Comparison of ENCODE assay signal across 8 mouse cellular contexts in the genomic region with DNA sequence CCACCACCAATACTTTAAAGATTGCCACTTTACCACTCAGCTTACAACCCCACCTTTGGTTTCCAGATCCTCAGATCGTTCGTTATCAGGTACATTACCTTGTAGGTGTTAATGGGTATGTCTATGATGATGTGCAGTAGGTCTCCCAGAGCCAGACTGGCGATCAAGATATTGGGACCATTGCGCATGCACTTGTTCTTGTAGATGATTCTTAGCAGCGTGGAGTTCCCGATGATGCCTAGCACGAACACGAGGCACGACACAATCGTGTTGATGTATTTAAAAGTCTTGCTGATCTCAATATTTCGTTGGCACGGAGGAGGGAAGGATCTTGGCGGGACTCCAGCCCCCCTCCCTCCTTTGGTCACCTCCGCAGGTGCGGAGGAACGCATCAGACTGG. TPM values are rescaled to one million over a fixed set of nuclear protein-coding genes. Genes with fewer than 3 reads are reported as not detected.
DNase-seq lines count a peak whose midpoint lies in the region; ATAC-seq and TF ChIP-seq lines count a peak whose summit lies in the region.

No protein-coding gene starts in this region.

- H3K9ac ChIP-seq in embryonic facial prominence, embryonic 14.5 days (ENCODE audit: low read depth, low read length), result peak overlapping the region; percentile 65
- peak overlapping the region; percentile 51 for H3K9ac ChIP-seq in hindbrain, postnatal 0 days (replicated peaks; ENCODE audit: low read length)

- ATAC-seq in embryonic facial prominence, embryonic 14.5 days (ENCODE audit: low read depth), result no peak
- peak; percentile 6; the same call in 1 of the 2 replicates for ATAC-seq in hindbrain, postnatal 0 days

- peak overlapping the region; percentile 93 for H3K4me2 ChIP-seq in embryonic facial prominence, embryonic 14.5 days (ENCODE audit: low read depth, low read length)
- H3K4me2 ChIP-seq in hindbrain, postnatal 0 days (ENCODE audit: low read depth, low read length), result peak overlapping the region; percentile 99

- TF ChIP-seq CTCF in left cerebral cortex, adult 2 months (IDR thresholded peaks at IDR 0.05), result no peak
- no peak for TF ChIP-seq CTCF in hindbrain, postnatal 0 days (IDR thresholded peaks at IDR 0.05; ENCODE audit: low read depth)

- intact Hi-C loops in left cerebral cortex, adult 2 months (cut with DNase I), result loop anchor here (5.0 to 10.0 kb wide), 2 partner anchors 118 to 184 kb away; no protein-coding TSS in a partner anchor

- H3K27me3 ChIP-seq in embryonic facial prominence, embryonic 14.5 days (replicated peaks; ENCODE audit: control insufficient read depth, insufficient read depth, low read length), result peaks cover 8% of the 10 kb centered on the region
- no peaks in the 10 kb centered on the region for H3K27me3 ChIP-seq in hindbrain, postnatal 0 days (ENCODE audit: insufficient read depth, low read length)
- peaks cover 16% of the 10 kb centered on the region; the same call in 1 of the 2 replicates for H3K27me3 ChIP-seq in midbrain, embryonic 10.5 days (ENCODE audit: low read depth, poor library complexity, severe bottlenecking)

- H3K4me3 ChIP-seq in left cerebral cortex, adult 2 months, result peak overlapping the region; percentile 52
- H3K4me3 ChIP-seq in embryonic facial prominence, embryonic 14.5 days (ENCODE audit: low read depth, low read length), result peak overlapping the region; percentile 46
- peak overlapping the region; percentile 59 for H3K4me3 ChIP-seq in hindbrain, postnatal 0 days (ENCODE audit: low read length)
- peak overlapping the region; percentile 68 for H3K4me3 ChIP-seq in midbrain, embryonic 10.5 days

- peaks cover 5% of the 10 kb centered on the region; the same call in 1 of the 2 replicates for H3K4me1 ChIP-seq in embryonic facial prominence, embryonic 14.5 days (ENCODE audit: control insufficient read depth, insufficient read depth, low read length)
- H3K4me1 ChIP-seq in hindbrain, postnatal 0 days (ENCODE audit: insufficient read depth, low read length), result no peaks in the 10 kb centered on the region
- H3K4me1 ChIP-seq in midbrain, embryonic 10.5 days, result peaks cover 49% of the 10 kb centered on the region

- no peaks in the 10 kb centered on the region for H3K36me3 ChIP-seq in embryonic facial prominence, embryonic 14.5 days (ENCODE audit: control insufficient read depth, insufficient read depth, low read length)
- H3K36me3 ChIP-seq in hindbrain, postnatal 0 days (ENCODE audit: insufficient read depth, low read length), result no peaks in the 10 kb centered on the region
- H3K36me3 ChIP-seq in midbrain, embryonic 10.5 days, result peaks cover 26% of the 10 kb centered on the region; the same call in 1 of the 2 replicates

- H3K9me3 ChIP-seq in embryonic facial prominence, embryonic 14.5 days (ENCODE audit: control insufficient read depth, low read length), result no peaks in the 10 kb centered on the region
- H3K9me3 ChIP-seq in hindbrain, postnatal 0 days (ENCODE audit: low read length), result no peaks in the 10 kb centered on the region
- H3K9me3 ChIP-seq in midbrain, embryonic 10.5 days (replicated peaks), result no peaks in the 10 kb centered on the region

- 15% methylated on average over 16 of the region's 16 CpGs for WGBS in embryonic facial prominence, embryonic 14.5 days
- WGBS in hindbrain, postnatal 0 days, result 6% methylated on average over 16 of the region's 16 CpGs
- WGBS in midbrain, embryonic 10.5 days, result 10% methylated on average over 16 of the region's 16 CpGs

- DNase-seq in left cerebral cortex, adult 2 months (ENCODE audit: extremely low spot score in 1 of 2, low spot score in 2 of 2), result no peak
- no peak for DNase-seq in left cerebral cortex, adult 9 months (ENCODE audit: low spot score in 2 of 2)
- no peak for DNase-seq in embryonic facial prominence, embryonic 14.5 days (ENCODE audit: low spot score)
- DNase-seq in hindbrain, postnatal 0 days (ENCODE audit: low spot score), result peak; percentile 34
- DNase-seq in midbrain, embryonic 10.5 days (ENCODE audit: low spot score), result no peak
- no peak for DNase-seq in spleen, postnatal 10 days (ENCODE audit: low spot score in 2 of 2)
- DNase-seq in adrenal gland, postnatal 14 days, result no peak
- no peak for DNase-seq in lung, postnatal 36 days

- no peak overlapping the region for H3K27ac ChIP-seq in left cerebral cortex, adult 2 months
- no peak overlapping the region for H3K27ac ChIP-seq in embryonic facial prominence, embryonic 14.5 days (replicated peaks; ENCODE audit: low read depth, low read length)
- peak overlapping the region; percentile 82 for H3K27ac ChIP-seq in hindbrain, postnatal 0 days
- H3K27ac ChIP-seq in midbrain, embryonic 10.5 days (replicated peaks), result peak overlapping the region; percentile 89

RNA-seq across cellular contexts. Expression of gene Ednrb, which starts 1.3 kb away (rescaled TPM):
- 10 to 100 TPM; 26.9 to 33.1 TPM for total RNA-seq in left cerebral cortex, adult 2 months (2021)
- polyA plus RNA-seq in embryonic facial prominence, embryonic 14.5 days (2014; fragmentation: Nextera tagmentation; extraction: Ambion mirVana), result 51.4 and 56.7 TPM in 2 replicates
- 199 and 221 TPM in 2 replicates for total RNA-seq in hindbrain, postnatal 0 days (2014; rRNA removed)
- 208 and 232 TPM in 2 replicates for polyA plus RNA-seq in hindbrain, postnatal 0 days (2015; fragmentation: Nextera tagmentation; extraction: Ambion mirVana)
- polyA plus RNA-seq in midbrain, embryonic 10.5 days (2016; fragmentation: Nextera tagmentation; extraction: Ambion mirVana), result 48.9 and 81.8 TPM in 2 replicates
- total RNA-seq in adrenal gland, postnatal 14 days (2021), result 44.5 and 52.8 TPM in 2 replicates

Comparison
In these comparisons a context has a peak if more than half of its experiments do, and no peak if none do; other contexts are left out.
1. H3K27ac ChIP-seq: peak in hindbrain, postnatal 0 days (single experiment) and midbrain, embryonic 10.5 days (single experiment); none in left cerebral cortex, adult 2 months (single experiment) and embryonic facial prominence, embryonic 14.5 days (single experiment).
2. Peak in every context shown above with its lines, with median percentiles within 50 percentile points of each other: H3K4me3 ChIP-seq.